Mouse (Mus musculus) lung, embryonic 15.5 days (tissue): ENCODE results near the gene Ttk. TPM values are rescaled to one million over a fixed set of nuclear protein-coding genes. Genes with fewer than 3 reads are reported as not detected.
A peak's percentile ranks its signal among the peaks of the same experiment; 100 is the strongest.

Source experiments
- ATAC-seq: fragments of 200-750 bp; cut with Nextera tagmentation; 2 replicates; pipeline ENCODE4 v1.8.0; 2017; ENCODE audit warnings: moderate number of reproducible peaks, borderline replicate concordance; ENCODE audit not compliant: low FRiP score, low TSS enrichment; ENCODE audit errors: extremely low read depth
- H3K27ac ChIP-seq: fragments of 300-500 bp; sonication (generic); 2 replicates; pipeline ENCODE4 v1.5.1; 2015; ENCODE audit warnings: moderate library complexity, mild to moderate bottlenecking, inconsistent platforms
- H3K27me3 ChIP-seq: fragments of 300-500 bp; sonication (generic); 2 replicates; pipeline ENCODE4 v1.6.1; 2015; ENCODE audit warnings: inconsistent platforms
- H3K36me3 ChIP-seq: fragments of 300-500 bp; sonication (generic); 2 replicates; pipeline ENCODE4 v1.6.1; 2015; ENCODE audit warnings: inconsistent platforms
- H3K4me1 ChIP-seq: fragments of 300-500 bp; sonication (generic); 2 replicates; pipeline ENCODE4 v1.6.1; 2015; ENCODE audit warnings: inconsistent platforms
- H3K4me2 ChIP-seq: fragments of 300-500 bp; sonication (generic); 2 replicates; pipeline ENCODE4 v1.6.1; 2015; ENCODE audit warnings: inconsistent platforms, mild to moderate bottlenecking, moderate library complexity
- H3K4me3 ChIP-seq: fragments of 300-500 bp; sonication (generic); 2 replicates; pipeline ENCODE4 v1.5.1; 2015; ENCODE audit warnings: mild to moderate bottlenecking, inconsistent platforms
- H3K9ac ChIP-seq: fragments of 300-500 bp; sonication (generic); 2 replicates; pipeline ENCODE4 v1.6.1; 2015; ENCODE audit warnings: inconsistent platforms
- H3K9me3 ChIP-seq: fragments of 300-500 bp; sonication (generic); 2 replicates; pipeline ENCODE4 v1.6.1; 2016; ENCODE audit warnings: inconsistent platforms
- WGBS: fragments of 180-500 bp; shearing (Covaris S2); methylation state at CpG from one replicate; pipeline ENCODE4 v1.1.7; 2015; 5-methylcytosine and 5-hydroxymethylcytosine counted together
- polyA plus RNA-seq: library from polyadenylated mRNA; unstranded; fragments of >200 nt; fragmentation: Nextera tagmentation; extraction: Ambion mirVana; gene quantifications from 2 replicates; pipeline ENCODE4 v1.2.1, GENCODE M21; 2015

Ttk gene
- 40.7 and 40.9 TPM in 2 replicates for polyA plus RNA-seq

DNA sequence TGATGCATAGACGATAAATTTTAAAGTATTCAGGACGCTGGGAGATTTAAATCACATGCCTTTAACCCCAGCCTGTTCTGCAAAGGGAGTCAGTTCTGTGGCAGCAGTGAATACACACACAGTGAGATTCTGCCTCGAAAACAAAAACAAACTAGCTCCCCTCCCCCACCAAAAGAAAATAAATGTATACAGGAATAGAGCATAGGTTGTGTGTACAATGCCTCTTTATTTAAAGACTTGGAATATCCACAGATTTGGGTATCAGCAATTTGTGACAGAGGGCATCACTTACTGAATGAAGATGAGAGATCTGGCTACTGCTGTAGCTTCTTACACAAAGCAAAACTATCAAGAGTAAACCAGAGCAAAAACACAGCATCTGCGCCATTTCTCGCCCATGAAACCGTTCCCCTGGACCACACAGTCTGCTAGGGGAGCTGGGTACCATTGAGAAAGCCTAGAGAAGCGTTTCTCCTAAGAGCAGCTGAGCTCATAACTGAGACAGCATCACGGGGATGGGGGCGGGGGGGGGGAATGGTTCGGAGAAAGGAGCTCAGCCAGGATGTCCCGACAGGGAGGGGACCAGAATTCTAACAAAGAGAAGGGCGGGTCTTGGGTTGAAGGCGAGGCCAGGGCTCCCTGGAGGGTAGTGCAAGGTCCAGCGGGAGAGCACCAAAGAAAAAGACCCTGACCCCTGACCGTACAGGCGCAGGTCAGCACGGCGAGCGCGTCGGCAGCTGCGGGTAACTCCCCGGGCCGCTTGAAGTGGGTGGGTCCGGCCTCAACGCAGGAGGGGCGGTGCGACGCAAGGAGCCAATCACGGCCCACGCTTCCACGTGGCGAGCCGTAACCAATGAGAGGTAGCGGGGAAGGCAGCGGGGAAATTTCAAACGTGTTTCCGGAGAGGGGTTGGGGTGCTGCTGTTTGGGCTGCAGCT lies at the start of gene Ttk:
Gene Ttk (plus strand): TSS at position 879 of the 937 bp plus-strand sequence.
- ATAC-seq = peak; percentile 100
- Histone ChIP-seq H3K9me3 (no peaks in the 10 kb centered on the region), H3K4me1 (peaks cover 23% of the 10 kb centered on the region), H3K4me3 (peak within 1 kb of the TSS; percentile 94), H3K27ac (peak within 1 kb of the TSS; percentile 44), H3K4me2 (peak within 1 kb of the TSS; percentile 75), H3K36me3 (0 out of 2 replicates have a peak, but pooled peaks cover 3% of the 10 kb centered on the region), H3K9ac (peak within 1 kb of the TSS; percentile 90), H3K27me3 (no peaks in the 10 kb centered on the region)
- 1% methylated on average over 38 of the region's 38 CpGs for WGBS

DNA sequence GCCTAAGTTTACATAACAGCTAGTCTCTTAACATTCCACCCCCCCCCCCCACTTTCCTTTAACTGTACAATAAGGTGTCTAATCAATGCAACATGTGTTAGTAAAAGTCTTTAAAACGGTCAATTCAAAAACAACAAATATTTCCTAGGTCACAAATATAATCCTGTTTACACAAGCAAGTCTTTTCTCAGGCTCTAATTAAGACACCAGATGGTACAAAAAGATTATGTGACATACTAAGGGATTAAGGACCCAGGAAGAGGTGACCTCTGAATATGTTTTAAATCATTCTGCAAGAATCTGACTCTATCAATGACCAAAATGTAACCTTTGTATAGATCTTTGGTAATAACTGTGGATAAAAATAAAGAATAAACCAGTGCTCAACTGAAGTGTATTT lies 49.0 kb upstream of the Ttk start:
- WGBS = 57% methylated on average over 1 of the region's 1 CpGs
- ATAC-seq = no peak
- no peaks in the 10 kb centered on the region for H3K4me1 ChIP-seq
- no peak overlapping the region for H3K4me3 ChIP-seq
- H3K9ac ChIP-seq = no peak overlapping the region
- no peak overlapping the region for H3K27ac ChIP-seq
- H3K27me3 ChIP-seq = no peaks in the 10 kb centered on the region
- no peaks in the 10 kb centered on the region for H3K36me3 ChIP-seq
- no peaks in the 10 kb centered on the region for H3K9me3 ChIP-seq
- H3K4me2 ChIP-seq = no peak overlapping the region

DNA sequence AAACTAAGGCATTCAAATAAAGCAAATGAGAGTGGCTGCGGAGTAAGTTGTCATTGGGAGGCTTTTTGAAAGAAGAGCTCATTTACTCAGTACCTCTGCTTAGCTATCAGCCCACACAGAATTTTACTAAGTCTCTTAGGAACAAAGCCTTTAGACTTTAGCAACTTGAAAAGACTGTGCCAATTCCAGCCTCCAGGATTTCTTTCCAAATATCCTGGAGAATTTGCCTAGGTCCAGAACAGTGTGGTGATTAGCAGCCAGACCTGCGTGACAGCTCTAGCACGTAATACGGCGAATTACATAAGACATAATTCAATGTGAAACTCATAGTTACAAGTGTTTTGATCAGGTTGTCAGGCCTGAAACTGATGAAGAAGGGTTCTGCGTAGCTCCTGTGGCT lies 45.2 kb upstream of the Ttk start:
- no peak overlapping the region for H3K4me2 ChIP-seq
- 90% methylated on average over 6 of the region's 6 CpGs for WGBS
- H3K4me1 ChIP-seq = no peaks in the 10 kb centered on the region
- no peak for ATAC-seq
- no peaks in the 10 kb centered on the region for H3K9me3 ChIP-seq
- H3K27ac ChIP-seq = no peak overlapping the region
- no peak overlapping the region for H3K4me3 ChIP-seq
- no peaks in the 10 kb centered on the region for H3K27me3 ChIP-seq
- no peak overlapping the region for H3K9ac ChIP-seq
- H3K36me3 ChIP-seq = no peaks in the 10 kb centered on the region

DNA sequence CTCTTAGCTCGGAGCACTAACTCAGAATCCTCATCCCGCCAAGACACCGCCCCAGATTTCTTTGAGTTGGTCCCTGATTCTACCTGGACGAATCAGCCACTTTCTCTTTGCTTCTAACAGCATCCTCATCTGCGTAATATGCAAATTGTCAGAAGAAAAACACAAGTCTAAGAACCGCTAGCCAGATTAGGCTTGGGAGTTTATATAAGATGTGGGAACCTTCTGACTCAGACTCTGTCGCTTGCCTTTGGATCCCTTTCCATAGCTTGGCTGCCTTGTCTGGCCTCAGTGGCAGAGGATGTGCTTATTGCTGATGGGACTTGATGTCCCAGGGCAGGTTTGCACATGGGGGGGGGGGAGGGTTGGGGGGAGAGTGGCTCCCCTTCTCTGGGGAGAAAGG lies 37.6 kb upstream of the Ttk start:
- Histone ChIP-seq H3K4me2 (no peak overlapping the region), H3K4me1 (no peaks in the 10 kb centered on the region), H3K27ac (no peak overlapping the region), H3K27me3 (no peaks in the 10 kb centered on the region), H3K36me3 (no peaks in the 10 kb centered on the region), H3K9me3 (no peaks in the 10 kb centered on the region), H3K4me3 (no peak overlapping the region), H3K9ac (no peak overlapping the region)
- peak; percentile 49; the same call in 1 of the 2 replicates for ATAC-seq
- 87% methylated on average over 7 of the region's 7 CpGs for WGBS

DNA sequence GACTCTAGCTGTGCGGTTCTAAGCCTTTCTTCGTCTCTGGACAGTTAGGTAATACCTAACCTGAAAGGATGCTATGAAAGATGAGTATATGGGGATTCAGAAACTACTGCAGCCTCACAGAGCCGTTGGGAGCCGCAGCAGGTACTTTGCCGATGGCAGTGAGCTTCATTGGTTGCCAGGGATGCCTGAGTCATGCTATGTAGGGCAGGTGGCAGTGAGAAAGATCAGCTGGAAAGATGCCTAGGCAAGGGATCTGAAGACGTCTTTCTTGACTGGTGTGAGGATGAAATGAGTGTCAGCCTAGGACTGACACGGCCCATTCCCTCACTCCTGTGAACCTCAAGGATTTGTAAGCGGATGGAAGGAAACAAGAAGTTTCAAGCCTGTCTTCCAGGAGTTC lies 36.6 kb upstream of the Ttk start:
- H3K4me1 ChIP-seq = no peaks in the 10 kb centered on the region
- no peak for ATAC-seq
- H3K36me3 ChIP-seq = no peaks in the 10 kb centered on the region
- WGBS = 70% methylated on average over 8 of the region's 8 CpGs
- no peak overlapping the region for H3K9ac ChIP-seq
- no peaks in the 10 kb centered on the region for H3K9me3 ChIP-seq
- H3K27me3 ChIP-seq = no peaks in the 10 kb centered on the region
- H3K4me2 ChIP-seq = no peak overlapping the region
- no peak overlapping the region for H3K4me3 ChIP-seq
- H3K27ac ChIP-seq = no peak overlapping the region

DNA sequence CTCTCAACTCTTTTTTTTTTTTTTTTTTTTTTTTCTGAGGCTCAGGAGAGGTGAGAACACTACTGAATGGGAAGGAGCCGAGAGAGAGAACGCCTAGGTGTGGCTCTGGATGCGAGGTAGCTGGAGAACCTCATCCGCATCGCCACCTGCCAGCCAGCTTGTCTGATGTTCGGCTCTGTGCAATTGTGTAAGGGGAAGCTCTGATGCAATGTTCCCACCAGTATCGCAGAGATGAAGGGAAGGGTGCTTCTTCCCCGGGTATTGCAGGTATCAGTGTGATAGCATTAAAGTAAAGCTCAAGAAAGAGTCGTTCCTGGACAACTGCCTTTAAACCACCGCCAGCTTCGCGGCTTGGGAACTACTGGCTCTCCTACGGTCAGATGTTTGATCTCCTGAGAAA lies 30.1 kb upstream of the Ttk start:
- peak overlapping the region; percentile 100; the same call in 1 of the 2 replicates for H3K4me2 ChIP-seq

DNA sequence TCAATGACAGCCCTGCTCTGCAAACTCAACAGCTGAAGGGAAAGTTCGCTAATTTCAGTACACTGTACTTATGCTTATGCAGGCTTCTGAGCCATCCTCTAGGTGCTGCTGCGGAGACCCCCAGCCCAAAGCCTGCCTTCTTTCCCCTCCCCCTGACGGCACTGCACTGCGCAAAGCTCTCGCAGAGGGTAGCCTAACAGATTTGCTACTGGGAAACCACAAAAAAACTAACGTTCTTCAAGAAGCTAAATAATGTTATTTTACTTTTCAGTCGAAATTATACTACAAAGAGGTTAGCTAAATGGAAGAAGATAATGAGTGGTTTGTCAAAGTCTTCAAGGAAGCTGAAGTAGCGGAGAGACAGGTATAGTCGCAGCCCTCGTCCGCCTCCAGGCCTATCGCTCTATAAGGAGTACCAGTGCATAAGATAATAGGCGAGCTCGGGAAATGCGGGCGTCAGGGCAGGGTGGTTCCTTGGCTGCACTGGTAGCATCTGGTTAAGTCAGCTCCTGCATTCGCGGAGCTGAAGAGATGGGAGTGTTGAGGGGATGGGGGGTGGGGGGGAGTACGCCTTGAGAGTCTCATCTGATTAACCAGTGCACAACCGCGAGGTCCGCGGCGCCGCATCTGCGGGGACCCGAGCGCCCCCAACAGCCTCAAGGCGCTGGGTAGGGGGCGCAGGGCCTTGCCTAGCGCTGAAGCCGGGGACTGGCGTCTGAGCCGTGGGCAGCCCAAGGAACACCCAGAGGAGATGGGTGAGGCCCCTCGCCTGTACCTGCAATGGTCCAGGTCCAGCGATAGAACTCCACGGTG lies 29.1 kb upstream of the Ttk start:
- WGBS = under 1% methylated on average over 37 of the region's 37 CpGs
- H3K27ac ChIP-seq = no peak overlapping the region

More for the DNA sequence above, 30.1 kb upstream of the Ttk start:
- ATAC-seq = no peak
- 0 out of 2 replicates have a peak, but pooled peaks cover 8% of the 10 kb centered on the region for H3K4me1 ChIP-seq
- H3K4me3 ChIP-seq = no peak overlapping the region
- no peaks in the 10 kb centered on the region for H3K36me3 ChIP-seq
- H3K9me3 ChIP-seq = no peaks in the 10 kb centered on the region
- peaks cover 38% of the 10 kb centered on the region for H3K27me3 ChIP-seq
- 52% methylated on average over 13 of the region's 13 CpGs for WGBS
- H3K9ac ChIP-seq = no peak overlapping the region
- H3K27ac ChIP-seq = no peak overlapping the region

DNA sequence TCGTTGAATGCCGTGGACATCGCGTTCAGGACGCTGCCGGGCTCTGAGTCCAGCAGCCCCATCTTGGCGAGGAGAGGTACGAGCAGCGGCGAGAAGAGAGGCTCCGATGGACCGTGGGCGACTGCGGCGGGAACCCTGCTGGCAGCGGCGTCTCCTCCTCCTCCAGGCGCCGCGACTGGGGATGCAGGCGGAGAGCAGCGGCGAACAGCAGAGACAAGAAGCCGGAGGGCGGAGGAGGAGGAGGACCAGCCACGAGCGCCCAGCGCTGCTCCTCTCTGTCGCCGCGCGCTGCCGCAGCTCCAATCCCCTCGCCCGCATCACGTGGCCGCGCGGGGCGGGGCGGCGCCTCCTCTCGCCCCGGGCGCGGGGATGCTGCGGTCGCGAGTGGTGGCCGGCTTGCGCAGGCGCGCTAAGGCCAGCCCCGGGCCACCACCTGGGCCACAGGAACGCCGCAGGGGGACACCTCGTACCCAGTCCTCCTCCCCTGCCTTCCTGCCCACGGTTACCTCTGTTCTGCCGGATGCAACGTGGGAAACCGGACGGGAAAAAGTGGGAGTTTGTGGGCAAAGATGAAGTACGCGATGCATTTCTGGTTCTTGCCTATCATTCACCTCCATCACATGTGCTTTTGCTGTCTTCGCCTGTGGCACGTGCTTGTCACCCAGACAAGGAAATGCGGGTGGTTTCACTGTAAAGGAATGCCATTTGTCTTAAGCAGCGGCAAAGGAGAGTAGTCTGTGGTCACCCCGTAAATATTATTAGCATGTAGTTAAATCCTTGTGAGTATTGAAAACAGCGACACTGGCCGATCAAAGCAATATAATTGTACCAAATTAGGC lies 28.3 kb upstream of the Ttk start, which contains the start of gene Elovl4:
Gene Elovl4 (minus strand): TSS at position 301 of the 839 bp plus-strand sequence.
- Histone ChIP-seq H3K27me3 (peaks cover 38% of the 10 kb centered on the region), H3K4me1 (0 out of 2 replicates have a peak, but pooled peaks cover 8% of the 10 kb centered on the region), H3K9ac (peak within 1 kb of the TSS; percentile 40), H3K4me3 (peak within 1 kb of the TSS; percentile 60), H3K4me2 (peak within 1 kb of the TSS; percentile 100), H3K9me3 (no peaks in the 10 kb centered on the region), H3K27ac (no peak within 1 kb of the TSS), H3K36me3 (no peaks in the 10 kb centered on the region)
- ATAC-seq = peak; percentile 92
- WGBS = 3% methylated on average over 33 of the region's 71 CpGs

More for the DNA sequence above, 29.1 kb upstream of the Ttk start:
- Histone ChIP-seq H3K4me2 (peak overlapping the region; percentile 100), H3K9ac (peak overlapping the region; percentile 40), H3K4me3 (peak overlapping the region; percentile 60), H3K36me3 (no peaks in the 10 kb centered on the region), H3K27me3 (peaks cover 38% of the 10 kb centered on the region), H3K4me1 (0 out of 2 replicates have a peak, but pooled peaks cover 8% of the 10 kb centered on the region), H3K9me3 (no peaks in the 10 kb centered on the region)
- ATAC-seq = peak; percentile 64

DNA sequence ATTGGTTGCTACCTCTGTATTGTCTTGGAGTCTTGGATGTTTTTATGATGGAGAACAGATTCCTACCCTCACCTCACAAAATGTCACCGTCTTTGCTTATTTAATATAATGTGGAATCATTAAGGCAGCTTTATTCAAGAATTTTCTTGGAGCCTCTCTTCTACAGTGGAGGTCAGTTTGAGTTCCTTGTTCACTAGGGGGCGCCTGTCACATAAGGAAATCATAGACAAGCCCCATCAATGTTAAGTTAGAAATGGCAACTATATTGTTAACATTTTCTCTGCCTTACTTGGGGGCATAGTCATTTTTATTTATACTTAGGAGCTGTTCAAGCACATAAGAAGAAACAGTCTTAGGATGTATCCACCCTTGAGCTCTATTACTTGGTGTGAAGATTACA lies 26.9 kb upstream of the Ttk start:
- no peak overlapping the region for H3K4me2 ChIP-seq
- no peak overlapping the region for H3K9ac ChIP-seq
- H3K36me3 ChIP-seq = no peaks in the 10 kb centered on the region
- WGBS = 7% methylated on average over 2 of the region's 2 CpGs
- 0 out of 2 replicates have a peak, but pooled peaks cover 8% of the 10 kb centered on the region for H3K4me1 ChIP-seq
- no peaks in the 10 kb centered on the region for H3K9me3 ChIP-seq
- no peak overlapping the region for H3K27ac ChIP-seq
- peaks cover 38% of the 10 kb centered on the region for H3K27me3 ChIP-seq
- ATAC-seq = no peak
- H3K4me3 ChIP-seq = no peak overlapping the region

DNA sequence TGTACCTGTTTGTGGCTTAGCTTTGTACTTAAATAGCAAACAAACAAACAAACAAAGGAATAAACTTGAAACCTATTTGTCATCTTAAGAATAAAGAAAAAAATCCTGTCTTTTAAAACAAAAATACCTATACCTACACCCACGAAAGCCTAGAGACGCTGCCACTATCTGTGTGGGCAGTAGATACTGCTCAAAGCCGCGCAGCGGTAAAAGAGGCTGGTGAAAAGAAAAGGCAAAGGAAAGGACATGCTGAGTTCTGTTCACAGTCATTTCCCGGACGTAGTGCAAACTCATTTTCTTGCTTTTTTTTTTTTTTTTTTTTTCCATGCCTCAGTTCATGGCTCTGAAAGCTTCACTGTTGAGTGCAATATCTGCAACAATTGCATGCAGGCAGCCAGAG lies 15.3 kb upstream of the Ttk start:
- Histone ChIP-seq H3K4me2 (no peak overlapping the region), H3K27ac (no peak overlapping the region), H3K9ac (no peak overlapping the region), H3K27me3 (no peaks in the 10 kb centered on the region), H3K4me1 (no peaks in the 10 kb centered on the region), H3K36me3 (no peaks in the 10 kb centered on the region), H3K4me3 (no peak overlapping the region), H3K9me3 (no peaks in the 10 kb centered on the region)
- no peak for ATAC-seq
- 78% methylated on average over 7 of the region's 7 CpGs for WGBS

DNA sequence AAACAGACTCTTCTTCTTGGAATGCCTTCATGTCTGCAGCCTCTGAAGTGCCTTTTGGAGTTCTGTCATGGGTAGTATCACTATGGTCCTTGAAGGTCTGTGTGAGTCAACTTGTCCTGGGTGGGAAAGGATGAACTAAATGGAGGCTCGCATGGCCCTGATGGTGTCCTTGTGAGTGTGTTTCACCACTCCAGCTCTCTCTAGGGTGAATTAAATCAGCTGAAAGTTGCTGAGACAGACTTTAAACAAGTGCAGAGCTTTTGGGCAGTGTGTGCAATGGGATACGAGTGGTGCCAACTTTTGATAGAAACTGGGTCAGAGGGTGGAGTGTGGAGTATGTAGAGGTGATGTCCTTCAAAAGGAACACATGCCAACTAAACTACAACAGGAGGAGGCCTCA lies 13.5 kb upstream of the Ttk start:
- no peak for ATAC-seq
- no peak overlapping the region for H3K27ac ChIP-seq
- H3K9ac ChIP-seq = no peak overlapping the region
- WGBS = 88% methylated on average over 2 of the region's 2 CpGs
- H3K4me1 ChIP-seq = no peaks in the 10 kb centered on the region
- no peak overlapping the region for H3K4me3 ChIP-seq
- H3K9me3 ChIP-seq = no peaks in the 10 kb centered on the region
- H3K36me3 ChIP-seq = no peaks in the 10 kb centered on the region
- H3K4me2 ChIP-seq = no peak overlapping the region
- no peaks in the 10 kb centered on the region for H3K27me3 ChIP-seq
